Mouse (Mus musculus): ENCODE data around the gene Dhx37. TPM values are rescaled to one million over a fixed set of nuclear protein-coding genes. Genes with fewer than 3 reads are reported as not detected.

Gene Dhx37
- total and polyA plus RNA-seq, 2 experiments from 2014 or later, result 8.0 to 27.5 TPM

GRCm38 (mm10) chr5:125385215-125385940, 48.5 kb downstream of the Dhx37 start:
- Histone ChIP-seq H3K36me3 (ENCODE audit: insufficient read depth, low read length) (peaks cover 17% of the 10 kb centered on the region), H3K4me3 (ENCODE audit: low read length) (no peak overlapping the region), H3K9me3 (ENCODE audit: low read length) (no peaks in the 10 kb centered on the region), H3K4me2 (ENCODE audit: low read depth, low read length) (peak overlapping the region; percentile 34; the same call in 1 of the 2 replicates), H3K27me3 (ENCODE audit: insufficient read depth, low read length) (no peaks in the 10 kb centered on the region), H3K27ac (no peak overlapping the region), H3K4me1 (ENCODE audit: insufficient read depth, low read length) (0 out of 2 replicates have a peak, but pooled peaks cover under 1% of the 10 kb centered on the region), H3K9ac (replicated peaks; ENCODE audit: low read length) (no peak overlapping the region)
- ATAC-seq (no peak), DNase-seq (ENCODE audit: low spot score) (no peak)
- WGBS, result 67% methylated on average over 8 of the region's 8 CpGs
- peak; percentile 18; the same call in 1 of the 2 replicates for TF ChIP-seq CTCF (IDR thresholded peaks at IDR 0.05; ENCODE audit: low read depth)

- TF ChIP-seq CTCF (IDR thresholded peaks at IDR 0.05; ENCODE audit: low read depth), result no peak
- no peak for DNase-seq (ENCODE audit: low spot score)
- WGBS, result 78% methylated on average over 2 of the region's 2 CpGs
- no peaks in the 10 kb centered on the region for H3K4me1 ChIP-seq (ENCODE audit: insufficient read depth, low read length)
- H3K27me3 ChIP-seq (ENCODE audit: insufficient read depth, low read length), result no peaks in the 10 kb centered on the region
- H3K9ac ChIP-seq (replicated peaks; ENCODE audit: low read length), result no peak overlapping the region
- H3K36me3 ChIP-seq (ENCODE audit: insufficient read depth, low read length), result peaks cover 17% of the 10 kb centered on the region
- no peak overlapping the region for H3K27ac ChIP-seq
- H3K4me3 ChIP-seq (ENCODE audit: low read length), result no peak overlapping the region
- H3K4me2 ChIP-seq (ENCODE audit: low read depth, low read length), result no peak overlapping the region
- no peaks in the 10 kb centered on the region for H3K9me3 ChIP-seq (ENCODE audit: low read length)
- ATAC-seq, result no peak
Observed at GRCm38 (mm10) chr5:125384512-125385214, 49.3 kb downstream of the Dhx37 start.

GRCm38 (mm10) chr5:125383637-125384420, 50.1 kb downstream of the Dhx37 start:
- Histone ChIP-seq H3K4me2 (ENCODE audit: low read depth, low read length) (no peak overlapping the region), H3K27me3 (ENCODE audit: insufficient read depth, low read length) (no peaks in the 10 kb centered on the region)
- 80% methylated on average over 3 of the region's 3 CpGs for whole genome bisulfite sequencing

GRCm38 (mm10) chr5:125382673-125383558, 51.0 kb downstream of the Dhx37 start:
- no peaks in the 10 kb centered on the region for H3K27me3 ChIP-seq (ENCODE audit: insufficient read depth, low read length)
- H3K4me1 ChIP-seq (ENCODE audit: insufficient read depth, low read length), result no peaks in the 10 kb centered on the region
- peak; percentile 77 for DNase-seq (ENCODE audit: low spot score)
- H3K4me3 ChIP-seq (ENCODE audit: low read length), result no peak overlapping the region
- H3K4me2 ChIP-seq (ENCODE audit: low read depth, low read length), result no peak overlapping the region
- no peaks in the 10 kb centered on the region for H3K9me3 ChIP-seq (ENCODE audit: low read length)
- peak; percentile 75 for TF ChIP-seq CTCF (IDR thresholded peaks at IDR 0.05; ENCODE audit: low read depth)
- peak; percentile 61; the same call in 1 of the 2 replicates for ATAC-seq
- 36% methylated on average over 6 of the region's 6 CpGs for WGBS
- peaks cover 17% of the 10 kb centered on the region for H3K36me3 ChIP-seq (ENCODE audit: insufficient read depth, low read length)
- H3K27ac ChIP-seq, result no peak overlapping the region; the same call in 1 of the 2 replicates
- H3K9ac ChIP-seq (replicated peaks; ENCODE audit: low read length), result no peak overlapping the region

More at GRCm38 (mm10) chr5:125383637-125384420, 50.1 kb downstream of the Dhx37 start:
- H3K36me3 ChIP-seq (ENCODE audit: insufficient read depth, low read length), result peaks cover 17% of the 10 kb centered on the region
- TF ChIP-seq CTCF (IDR thresholded peaks at IDR 0.05; ENCODE audit: low read depth), result no peak
- DNase-seq (ENCODE audit: low spot score) (no peak), ATAC-seq (no peak)
- no peaks in the 10 kb centered on the region for H3K4me1 ChIP-seq (ENCODE audit: insufficient read depth, low read length)
- no peak overlapping the region for H3K9ac ChIP-seq (replicated peaks; ENCODE audit: low read length)
- no peak overlapping the region for H3K27ac ChIP-seq
- no peak overlapping the region for H3K4me3 ChIP-seq (ENCODE audit: low read length)
- H3K9me3 ChIP-seq (ENCODE audit: low read length), result no peaks in the 10 kb centered on the region

- Histone ChIP-seq H3K9ac (replicated peaks; ENCODE audit: low read length) (no peak overlapping the region), H3K4me2 (ENCODE audit: low read depth, low read length) (no peak overlapping the region), H3K27me3 (ENCODE audit: insufficient read depth, low read length) (no peaks in the 10 kb centered on the region), H3K4me1 (ENCODE audit: insufficient read depth, low read length) (no peaks in the 10 kb centered on the region), H3K36me3 (ENCODE audit: insufficient read depth, low read length) (peaks cover 17% of the 10 kb centered on the region), H3K27ac (no peak overlapping the region), H3K4me3 (ENCODE audit: low read length) (no peak overlapping the region), H3K9me3 (ENCODE audit: low read length) (no peaks in the 10 kb centered on the region)
- 76% methylated on average over 5 of the region's 5 CpGs for WGBS
- TF ChIP-seq CTCF (IDR thresholded peaks at IDR 0.05; ENCODE audit: low read depth), result no peak
- DNase-seq (ENCODE audit: low spot score) (no peak), ATAC-seq (no peak)
Observed at GRCm38 (mm10) chr5:125381954-125382672, 51.8 kb downstream of the Dhx37 start.

All from hindbrain, postnatal 0 days (tissue).